Mouse (Mus musculus) ovary, postnatal 10 days (tissue): ENCODE data around the gene Crat.

Source experiments
- DNase-seq: peaks from one replicate; pipeline ENCODE4 v3.0.0; 2022; ENCODE audit warnings: low spot score

Crat gene

GRCm38 (mm10) chr2:30366203-30366602, 49.4 kb downstream of the Crat start:
- DNase-seq = no peak

- DNase-seq = no peak
These were observed 50.1 kb downstream of the Crat start for GRCm38 (mm10) chr2:30365281-30366069.

- peak; percentile 87 for DNase-seq
These were observed 51.6 kb downstream of the Crat start, which contains the start of gene Miga2 for GRCm38 (mm10) chr2:30363773-30364650. TSS of gene Miga2 (plus strand) at chr2:30364233.

- no peak for DNase-seq
These were observed 52.7 kb downstream of the Crat start for GRCm38 (mm10) chr2:30362865-30363264.

GRCm38 (mm10) chr2:30360626-30361025, 55.0 kb downstream of the Crat start:
- DNase-seq = no peak

- DNase-seq = peak; percentile 49
These were observed 56.8 kb downstream of the Crat start, which contains the start of gene Sh3glb2 for GRCm38 (mm10) chr2:30358533-30359531. TSS of gene Sh3glb2 (minus strand) at chr2:30359337.

GRCm38 (mm10) chr2:30357552-30358510, 57.8 kb downstream of the Crat start:
- DNase-seq = no peak

GRCm38 (mm10) chr2:30356906-30357305, 58.7 kb downstream of the Crat start:
- no peak for DNase-seq

GRCm38 (mm10) chr2:30356266-30356665, 59.3 kb downstream of the Crat start:
- DNase-seq = no peak

- no peak for DNase-seq
These were observed 59.8 kb downstream of the Crat start for GRCm38 (mm10) chr2:30355861-30356260.

- no peak for DNase-seq
These were observed 64.5 kb downstream of the Crat start for GRCm38 (mm10) chr2:30351149-30351548.
